Mouse (Mus musculus) cerebellum, adult 2 months (tissue): ENCODE results near the gene Timm23. TPM values are rescaled to one million over a fixed set of nuclear protein-coding genes. Genes with fewer than 3 reads are reported as not detected.

Source experiments
- DNase-seq, 2 experiments: peaks; one replicate each; pipeline ENCODE4 v3.0.0; 2021
- H3K27ac ChIP-seq: fragments of 200-500 bp; 2 replicates; pipeline ENCODE4 v1.5.1; 2012; ENCODE audit warnings: low read length, control low read depth, inconsistent platforms; ENCODE audit not compliant: insufficient read depth
- H3K27me3 ChIP-seq: fragments of 200-500 bp; 2 replicates; pipeline ENCODE4 v1.6.1; 2012; ENCODE audit warnings: inconsistent platforms, mild to moderate bottlenecking, low read length, moderate library complexity; ENCODE audit not compliant: control insufficient read depth, insufficient read depth
- H3K4me1 ChIP-seq: fragments of 200-500 bp; 2 replicates; pipeline ENCODE4 v1.6.1; 2011; ENCODE audit warnings: low read length; ENCODE audit not compliant: control insufficient read depth, insufficient read depth
- H3K4me3 ChIP-seq: fragments of 200-500 bp; replicated peaks from 2 replicates; pipeline ENCODE3; 2011; ENCODE audit warnings: mild to moderate bottlenecking, low read depth, low read length, control low read depth; ENCODE audit not compliant: insufficient read depth
- CTCF ChIP-seq: fragments of 200-500 bp; IDR thresholded peaks from 2 replicates; pipeline ENCODE4 v1.5.1; 2011; ENCODE audit warnings: low read depth, mild to moderate bottlenecking, control low read depth, low read length, moderate library complexity, borderline replicate concordance; ENCODE audit not compliant: insufficient read depth
- POLR2A ChIP-seq: fragments of 200-500 bp; IDR thresholded peaks from 2 replicates; pipeline ENCODE4 v1.6.1; 2011; ENCODE audit warnings: low read length, control low read depth, borderline replicate concordance; ENCODE audit not compliant: insufficient read depth
- WGBS: fragments of 180-500 bp; shearing (Covaris S2); methylation state at CpG from one replicate; pipeline ENCODE4 v1.1.7; 2018; 5-methylcytosine and 5-hydroxymethylcytosine counted together
- polyA plus RNA-seq: library from polyadenylated mRNA; depleted of rRNA; stranded (reverse); fragments of >200 nt; gene quantifications from 2 replicates; pipeline ENCODE4 v1.2.3, GENCODE M21; 2012

The Timm23 gene
- polyA plus RNA-seq, 1 experiment: 182 TPM

- TF ChIP-seq CTCF (no peak), POLR2A (no peak)
- WGBS: 79% methylated on average over 11 of the region's 11 CpGs
- no peaks in the 10 kb centered on the region; the same call in 1 of the 2 replicates for H3K4me1 ChIP-seq
- H3K27ac ChIP-seq: no peak overlapping the region
- no peak overlapping the region for H3K4me3 ChIP-seq
- no peaks in the 10 kb centered on the region for H3K27me3 ChIP-seq
- no peak for DNase-seq
Measured at GRCm38 (mm10) chr14:32163203-32163888, 38.4 kb downstream of the Timm23 start.

- 88% methylated on average over 5 of the region's 5 CpGs for WGBS
- H3K4me3 ChIP-seq: no peak overlapping the region
- H3K4me1 ChIP-seq: no peaks in the 10 kb centered on the region; the same call in 1 of the 2 replicates
- TF ChIP-seq POLR2A: no peak
- no peak for TF ChIP-seq CTCF
- no peak overlapping the region for H3K27ac ChIP-seq
- DNase-seq: no peak
- no peaks in the 10 kb centered on the region for H3K27me3 ChIP-seq
Measured at GRCm38 (mm10) chr14:32162231-32162630, 39.5 kb downstream of the Timm23 start.

GRCm38 (mm10) chr14:32161090-32161885 is 40.4 kb downstream of the Timm23 start:
- Histone ChIP-seq H3K27ac (no peak overlapping the region), H3K4me3 (no peak overlapping the region), H3K27me3 (no peaks in the 10 kb centered on the region), H3K4me1 (no peaks in the 10 kb centered on the region; the same call in 1 of the 2 replicates)
- no peak for DNase-seq
- WGBS: 81% methylated on average over 12 of the region's 12 CpGs
- TF ChIP-seq POLR2A: no peak
- no peak for TF ChIP-seq CTCF

- TF ChIP-seq CTCF: no peak
- no peak for TF ChIP-seq POLR2A
- H3K27ac ChIP-seq: no peak overlapping the region
- WGBS: 27% methylated on average over 7 of the region's 7 CpGs
Measured at GRCm38 (mm10) chr14:32160563-32160962, 41.1 kb downstream of the Timm23 start.

GRCm38 (mm10) chr14:32159690-32160246 is 41.9 kb downstream of the Timm23 start, which contains the start of gene Ncoa4:
Ncoa4 (plus strand) TSS chr14:32159865.
- peak; percentile 98 to 99 for DNase-seq
- WGBS: 1% methylated on average over 40 of the region's 40 CpGs
- no peaks in the 10 kb centered on the region for H3K27me3 ChIP-seq
- H3K4me3 ChIP-seq: peak within 1 kb of the TSS; percentile 93
- peak within 1 kb of the TSS; percentile 88 for H3K27ac ChIP-seq
- TF ChIP-seq CTCF (no peak), POLR2A (peak; percentile 65)
- H3K4me1 ChIP-seq: no peaks in the 10 kb centered on the region

More at GRCm38 (mm10) chr14:32160563-32160962, 41.1 kb downstream of the Timm23 start:
- peak overlapping the region; percentile 93 for H3K4me3 ChIP-seq
- no peaks in the 10 kb centered on the region for H3K4me1 ChIP-seq
- peak in 1 of 2 experiments; percentile 8 for DNase-seq
- no peaks in the 10 kb centered on the region for H3K27me3 ChIP-seq

- TF ChIP-seq CTCF: no peak
- TF ChIP-seq POLR2A: no peak
- Histone ChIP-seq H3K27ac (peak overlapping the region; percentile 37; the same call in 1 of the 2 replicates), H3K4me3 (peak overlapping the region; percentile 93), H3K4me1 (no peaks in the 10 kb centered on the region), H3K27me3 (no peaks in the 10 kb centered on the region)
- WGBS: 31% methylated on average over 4 of the region's 4 CpGs
- no peak for DNase-seq
Measured at GRCm38 (mm10) chr14:32159150-32159670, 42.5 kb downstream of the Timm23 start.

GRCm38 (mm10) chr14:32154758-32155157 is 46.9 kb downstream of the Timm23 start:
- no peak overlapping the region for H3K4me3 ChIP-seq
- DNase-seq: no peak
- no peak for TF ChIP-seq POLR2A
- H3K27ac ChIP-seq: no peak overlapping the region
- no peaks in the 10 kb centered on the region for H3K4me1 ChIP-seq
- WGBS: 87% methylated on average over 6 of the region's 6 CpGs
- H3K27me3 ChIP-seq: no peaks in the 10 kb centered on the region
